Mouse (Mus musculus): ENCODE results near the gene Kif19a. TPM values are rescaled to one million over a fixed set of nuclear protein-coding genes. Genes with fewer than 3 reads are reported as not detected.

The Kif19a gene
- polyA plus RNA-seq, 1 experiment from 2014 or later = 0.07 TPM

DNA sequence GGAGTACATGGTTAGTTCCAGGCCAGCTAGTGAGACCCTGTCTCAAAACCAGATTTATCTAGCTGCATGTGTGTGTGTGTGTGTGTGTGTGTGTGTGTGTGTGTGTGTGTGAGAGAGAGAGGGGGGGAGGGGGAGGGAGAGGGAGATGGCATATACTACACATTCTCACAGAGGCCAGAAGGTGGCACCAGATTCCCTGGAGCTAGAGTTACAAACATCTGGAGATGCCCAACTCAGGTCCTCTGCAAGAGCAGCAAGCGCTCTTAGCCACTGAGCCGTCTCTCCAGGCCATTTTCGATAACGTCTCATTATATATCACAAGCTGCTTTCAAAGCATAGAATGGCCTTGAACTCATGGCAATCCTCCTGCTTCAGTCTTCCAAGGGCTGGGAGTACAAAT is 33.5 kb upstream of the Kif19a start:
- no peak for ATAC-seq (ENCODE audit: insufficient read depth)
- WGBS (ENCODE audit: insufficient replicate concordance) = 76% methylated on average over 4 of the region's 4 CpGs
- Histone ChIP-seq H3K27ac (replicated peaks) (no peak overlapping the region), H3K27me3 (peaks cover 15% of the 10 kb centered on the region), H3K9me3 (replicated peaks) (no peaks in the 10 kb centered on the region), H3K4me3 (replicated peaks) (no peak overlapping the region), H3K36me3 (replicated peaks) (no peaks in the 10 kb centered on the region), H3K4me1 (replicated peaks) (peaks cover 8% of the 10 kb centered on the region; the same call in 1 of the 2 replicates), H3K9ac (no peak overlapping the region), H3K4me2 (no peak overlapping the region)

- no peak overlapping the region for H3K4me3 ChIP-seq (replicated peaks)
- H3K9me3 ChIP-seq (replicated peaks) = no peaks in the 10 kb centered on the region
- no peak overlapping the region for H3K27ac ChIP-seq (replicated peaks)
- H3K27me3 ChIP-seq = peaks cover 3% of the 10 kb centered on the region; the same call in 1 of the 2 replicates
- no peak for ATAC-seq (ENCODE audit: insufficient read depth)
- H3K9ac ChIP-seq = no peak overlapping the region
- H3K4me1 ChIP-seq (replicated peaks) = no peaks in the 10 kb centered on the region
- no peak overlapping the region for H3K4me2 ChIP-seq
- H3K36me3 ChIP-seq (replicated peaks) = no peaks in the 10 kb centered on the region
- WGBS (ENCODE audit: insufficient replicate concordance) = 61% methylated on average over 22 of the region's 22 CpGs
Observed at GRCm38 (mm10) chr11:114732890-114733289, 32.3 kb upstream of the Kif19a start.

GRCm38 (mm10) chr11:114736111-114736510 is 29.1 kb upstream of the Kif19a start:
- no peaks in the 10 kb centered on the region; the same call in 1 of the 2 replicates for H3K27me3 ChIP-seq
- no peaks in the 10 kb centered on the region for H3K4me1 ChIP-seq (replicated peaks)
- H3K4me3 ChIP-seq (replicated peaks) = no peak overlapping the region
- ATAC-seq (ENCODE audit: insufficient read depth) = no peak
- H3K4me2 ChIP-seq = no peak overlapping the region
- no peaks in the 10 kb centered on the region for H3K36me3 ChIP-seq (replicated peaks)
- H3K9me3 ChIP-seq (replicated peaks) = no peaks in the 10 kb centered on the region
- 51% methylated on average over 2 of the region's 2 CpGs for WGBS (ENCODE audit: insufficient replicate concordance)
- no peak overlapping the region for H3K9ac ChIP-seq
- no peak overlapping the region for H3K27ac ChIP-seq (replicated peaks)

- no peak for ATAC-seq (ENCODE audit: insufficient read depth)
- no peak overlapping the region for H3K4me3 ChIP-seq (replicated peaks)
- WGBS (ENCODE audit: insufficient replicate concordance) = 44% methylated on average over 11 of the region's 11 CpGs
- H3K4me2 ChIP-seq = no peak overlapping the region
- no peaks in the 10 kb centered on the region for H3K36me3 ChIP-seq (replicated peaks)
- no peaks in the 10 kb centered on the region; the same call in 1 of the 2 replicates for H3K27me3 ChIP-seq
- no peak overlapping the region for H3K9ac ChIP-seq
- no peak overlapping the region for H3K27ac ChIP-seq (replicated peaks)
- H3K9me3 ChIP-seq (replicated peaks) = no peaks in the 10 kb centered on the region
- no peaks in the 10 kb centered on the region for H3K4me1 ChIP-seq (replicated peaks)
Observed at GRCm38 (mm10) chr11:114736913-114737624, 28.1 kb upstream of the Kif19a start.

GRCm38 (mm10) chr11:114740598-114740997 is 24.6 kb upstream of the Kif19a start:
- Histone ChIP-seq H3K4me3 (replicated peaks) (no peak overlapping the region), H3K4me2 (no peak overlapping the region), H3K4me1 (replicated peaks) (no peaks in the 10 kb centered on the region), H3K27me3 (no peaks in the 10 kb centered on the region; the same call in 1 of the 2 replicates), H3K9me3 (replicated peaks) (no peaks in the 10 kb centered on the region), H3K9ac (no peak overlapping the region), H3K36me3 (replicated peaks) (no peaks in the 10 kb centered on the region), H3K27ac (replicated peaks) (no peak overlapping the region)
- WGBS (ENCODE audit: insufficient replicate concordance) = 34% methylated on average over 10 of the region's 10 CpGs
- no peak for ATAC-seq (ENCODE audit: insufficient read depth)

- Histone ChIP-seq H3K4me2 (no peak overlapping the region), H3K9ac (no peak overlapping the region), H3K9me3 (replicated peaks) (no peaks in the 10 kb centered on the region), H3K36me3 (replicated peaks) (no peaks in the 10 kb centered on the region), H3K4me1 (replicated peaks) (no peaks in the 10 kb centered on the region), H3K4me3 (replicated peaks) (no peak overlapping the region), H3K27me3 (peaks cover 5% of the 10 kb centered on the region; the same call in 1 of the 2 replicates), H3K27ac (replicated peaks) (no peak overlapping the region)
- ATAC-seq (ENCODE audit: insufficient read depth) = no peak
- WGBS (ENCODE audit: insufficient replicate concordance) = 53% methylated on average over 6 of the region's 6 CpGs
Observed at GRCm38 (mm10) chr11:114741451-114741850, 23.7 kb upstream of the Kif19a start.

DNA sequence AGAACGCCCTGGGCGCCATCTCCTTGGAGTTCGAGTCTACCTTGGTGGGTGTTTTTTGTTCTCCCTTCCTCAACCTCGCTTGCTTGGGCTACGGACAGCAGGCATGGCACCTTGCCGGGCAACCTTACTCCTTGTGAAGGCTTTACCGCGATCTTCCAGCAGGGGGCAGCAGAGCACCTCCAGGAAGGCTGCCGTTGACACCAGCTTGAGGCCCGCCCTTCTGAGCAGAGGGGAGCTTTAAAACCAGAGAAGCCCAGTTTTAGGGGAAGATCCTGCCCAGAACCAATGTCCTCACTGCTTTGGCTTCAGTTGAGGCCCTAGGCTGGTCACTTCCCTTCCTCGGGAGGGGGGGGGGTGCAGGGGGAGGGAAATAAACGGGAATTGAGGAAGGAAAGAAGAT is 20.1 kb upstream of the Kif19a start:
- no peak for ATAC-seq (ENCODE audit: insufficient read depth)
- no peak overlapping the region for H3K4me3 ChIP-seq (replicated peaks)

GRCm38 (mm10) chr11:114747564-114748138 is 17.5 kb upstream of the Kif19a start:
- Histone ChIP-seq H3K4me2 (no peak overlapping the region), H3K36me3 (replicated peaks) (no peaks in the 10 kb centered on the region), H3K27ac (replicated peaks) (no peak overlapping the region), H3K4me1 (replicated peaks) (no peaks in the 10 kb centered on the region), H3K27me3 (peaks cover 7% of the 10 kb centered on the region; the same call in 1 of the 2 replicates), H3K9ac (no peak overlapping the region), H3K4me3 (replicated peaks) (no peak overlapping the region), H3K9me3 (replicated peaks) (no peaks in the 10 kb centered on the region)
- WGBS (ENCODE audit: insufficient replicate concordance) = 40% methylated on average over 12 of the region's 12 CpGs
- no peak for ATAC-seq (ENCODE audit: insufficient read depth)

More for the DNA sequence above, 20.1 kb upstream of the Kif19a start:
- Histone ChIP-seq H3K9me3 (replicated peaks) (no peaks in the 10 kb centered on the region), H3K4me2 (no peak overlapping the region), H3K9ac (no peak overlapping the region), H3K4me1 (replicated peaks) (no peaks in the 10 kb centered on the region), H3K27ac (replicated peaks) (no peak overlapping the region), H3K36me3 (replicated peaks) (no peaks in the 10 kb centered on the region), H3K27me3 (peaks cover 7% of the 10 kb centered on the region; the same call in 1 of the 2 replicates)
- WGBS (ENCODE audit: insufficient replicate concordance) = 2% methylated on average over 12 of the region's 12 CpGs

- Histone ChIP-seq H3K4me1 (replicated peaks) (peaks cover 8% of the 10 kb centered on the region), H3K9me3 (replicated peaks) (no peaks in the 10 kb centered on the region), H3K9ac (no peak overlapping the region), H3K4me2 (no peak overlapping the region), H3K27me3 (peaks cover 29% of the 10 kb centered on the region), H3K4me3 (replicated peaks) (no peak overlapping the region), H3K36me3 (replicated peaks) (no peaks in the 10 kb centered on the region), H3K27ac (replicated peaks) (no peak overlapping the region)
- ATAC-seq (ENCODE audit: insufficient read depth) = no peak
- 59% methylated on average over 6 of the region's 6 CpGs for WGBS (ENCODE audit: insufficient replicate concordance)
Observed at GRCm38 (mm10) chr11:114769911-114770310, 4.7 kb downstream of the Kif19a start.

DNA sequence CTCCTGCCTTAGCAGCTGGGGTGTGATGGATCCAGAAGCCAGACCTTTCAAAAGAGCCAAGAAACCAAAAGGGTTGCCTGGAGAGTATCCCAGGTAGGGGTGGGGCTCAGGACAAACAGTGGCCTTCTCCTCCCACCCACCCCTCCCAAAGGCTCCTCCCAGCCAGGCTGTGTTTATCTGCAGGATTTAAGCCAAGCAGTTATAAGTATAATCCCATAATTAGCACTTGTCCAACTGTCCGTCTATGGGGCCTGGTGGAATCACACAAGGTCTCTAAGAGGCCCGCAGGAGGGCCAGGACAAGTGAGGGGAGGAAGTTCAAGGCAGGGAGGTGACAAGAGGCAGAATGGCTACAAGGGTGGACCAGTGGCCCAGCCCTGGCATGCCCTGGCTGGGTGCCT is 6.7 kb downstream of the Kif19a start:
- no peak overlapping the region for H3K4me2 ChIP-seq
- no peak overlapping the region for H3K9ac ChIP-seq
- no peak for ATAC-seq (ENCODE audit: insufficient read depth)
- no peaks in the 10 kb centered on the region for H3K4me1 ChIP-seq (replicated peaks)
- H3K9me3 ChIP-seq (replicated peaks) = no peaks in the 10 kb centered on the region
- WGBS (ENCODE audit: insufficient replicate concordance) = 53% methylated on average over 2 of the region's 2 CpGs
- H3K27me3 ChIP-seq = peaks cover 10% of the 10 kb centered on the region
- H3K36me3 ChIP-seq (replicated peaks) = no peaks in the 10 kb centered on the region
- no peak overlapping the region for H3K4me3 ChIP-seq (replicated peaks)
- H3K27ac ChIP-seq (replicated peaks) = no peak overlapping the region

DNA sequence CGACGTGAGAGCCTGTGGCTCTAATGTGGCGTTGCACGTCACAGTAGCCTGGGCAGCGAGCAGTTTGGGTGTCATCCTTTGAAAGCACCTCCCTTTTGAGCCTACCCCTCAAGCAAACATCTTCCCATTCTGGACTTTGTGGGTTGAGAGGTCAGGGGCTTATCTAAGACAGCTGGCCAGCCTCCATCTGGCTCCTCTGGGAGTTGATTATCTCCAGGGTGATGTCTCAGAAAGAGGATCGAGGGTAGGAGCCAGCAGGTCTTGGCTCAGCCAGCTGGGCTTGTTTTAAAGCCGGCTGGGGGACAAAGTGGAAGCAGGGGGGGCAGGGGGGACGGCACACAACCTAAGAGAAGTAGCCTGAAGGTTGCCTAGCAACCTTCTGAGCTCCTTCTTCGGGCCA is 14.9 kb downstream of the Kif19a start:
- Histone ChIP-seq H3K9ac (no peak overlapping the region), H3K9me3 (replicated peaks) (no peaks in the 10 kb centered on the region), H3K27me3 (peaks cover 40% of the 10 kb centered on the region), H3K4me3 (replicated peaks) (no peak overlapping the region), H3K36me3 (replicated peaks) (no peaks in the 10 kb centered on the region), H3K27ac (replicated peaks) (no peak overlapping the region), H3K4me1 (replicated peaks) (no peaks in the 10 kb centered on the region), H3K4me2 (no peak overlapping the region)
- WGBS (ENCODE audit: insufficient replicate concordance) = 29% methylated on average over 9 of the region's 9 CpGs
- ATAC-seq (ENCODE audit: insufficient read depth) = no peak
